Mouse (Mus musculus) hindbrain, embryonic 15.5 days (tissue): ENCODE measurements at regions not wholly inside any gene's neighbourhood (a gene's known extent, or its start where the extent isn't known, plus 50 kb on each side); places are given as distances from the start of the nearest gene placed in this dataset.

Experiments used
- ATAC-seq: fragments of 200-750 bp; cut with Nextera tagmentation; 2 replicates; pipeline ENCODE4 v1.8.0; 2017; ENCODE audit warnings: low read depth, moderate number of reproducible peaks, moderate TSS enrichment; ENCODE audit not compliant: low FRiP score
- H3K27ac ChIP-seq: fragments of 300-500 bp; sonication (generic); replicated peaks from 2 replicates; pipeline ENCODE4 v1.5.1; 2015; ENCODE audit warnings: mild to moderate bottlenecking, inconsistent platforms
- H3K27me3 ChIP-seq: fragments of 300-500 bp; sonication (generic); 2 replicates; pipeline ENCODE4 v1.6.1; 2015; ENCODE audit warnings: control low read depth, inconsistent platforms
- H3K36me3 ChIP-seq: fragments of 300-500 bp; sonication (generic); 2 replicates; pipeline ENCODE4 v1.6.1; 2015; ENCODE audit warnings: control low read depth, inconsistent platforms
- H3K4me1 ChIP-seq: fragments of 300-500 bp; sonication (generic); replicated peaks from 2 replicates; pipeline ENCODE4 v1.6.1; 2015; ENCODE audit warnings: control low read depth, inconsistent platforms
- H3K4me2 ChIP-seq: fragments of 300-500 bp; sonication (generic); 2 replicates; pipeline ENCODE4 v1.6.1; 2015; ENCODE audit warnings: moderate library complexity, mild to moderate bottlenecking, inconsistent platforms
- H3K4me3 ChIP-seq: fragments of 300-500 bp; sonication (generic); 2 replicates; pipeline ENCODE4 v1.5.1; 2015; ENCODE audit warnings: mild to moderate bottlenecking, inconsistent platforms
- H3K9ac ChIP-seq: fragments of 300-500 bp; sonication (generic); 2 replicates; pipeline ENCODE4 v1.6.1; 2015; ENCODE audit warnings: inconsistent platforms
- H3K9me3 ChIP-seq: fragments of 300-500 bp; sonication (generic); 2 replicates; pipeline ENCODE4 v1.6.1; 2016; ENCODE audit warnings: control low read depth, inconsistent platforms
- WGBS: fragments of 180-500 bp; shearing (Covaris S2); methylation state at CpG from one replicate; pipeline ENCODE4 v1.1.7; 2015; 5-methylcytosine and 5-hydroxymethylcytosine counted together

GRCm38 (mm10) chr11:7010858-7011257 lies 52.4 kb upstream of the Adcy1 start:
- Histone ChIP-seq H3K9me3 (no peaks in the 10 kb centered on the region), H3K4me3 (no peak overlapping the region), H3K4me2 (no peak overlapping the region), H3K27ac (no peak overlapping the region), H3K4me1 (no peaks in the 10 kb centered on the region), H3K27me3 (no peaks in the 10 kb centered on the region), H3K9ac (no peak overlapping the region), H3K36me3 (no peaks in the 10 kb centered on the region)
- ATAC-seq = no peak
- WGBS = 70% methylated on average over 3 of the region's 3 CpGs

- H3K4me3 ChIP-seq = no peak overlapping the region
- H3K9ac ChIP-seq = no peak overlapping the region
- ATAC-seq = no peak
These were observed 64.0 kb upstream of the Adcy1 start for GRCm38 (mm10) chr11:6999329-6999728.

GRCm38 (mm10) chr11:6998810-6999209 lies 64.5 kb upstream of the Adcy1 start:
- H3K27me3 ChIP-seq = no peaks in the 10 kb centered on the region
- H3K9me3 ChIP-seq = no peaks in the 10 kb centered on the region
- H3K4me3 ChIP-seq = no peak overlapping the region
- no peak overlapping the region for H3K4me2 ChIP-seq
- WGBS = 89% methylated on average over 1 of the region's 1 CpGs
- H3K36me3 ChIP-seq = no peaks in the 10 kb centered on the region
- H3K4me1 ChIP-seq = no peaks in the 10 kb centered on the region
- no peak overlapping the region for H3K9ac ChIP-seq
- no peak overlapping the region for H3K27ac ChIP-seq
- no peak for ATAC-seq

More at GRCm38 (mm10) chr11:6999329-6999728, 64.0 kb upstream of the Adcy1 start:
- H3K9me3 ChIP-seq = no peaks in the 10 kb centered on the region
- no peaks in the 10 kb centered on the region for H3K36me3 ChIP-seq
- no peak overlapping the region for H3K4me2 ChIP-seq
- H3K27ac ChIP-seq = no peak overlapping the region
- H3K4me1 ChIP-seq = no peaks in the 10 kb centered on the region
- no peaks in the 10 kb centered on the region for H3K27me3 ChIP-seq

- H3K4me2 ChIP-seq = no peak overlapping the region
- H3K9me3 ChIP-seq = no peaks in the 10 kb centered on the region
- H3K4me1 ChIP-seq = no peaks in the 10 kb centered on the region
- WGBS = 84% methylated on average over 6 of the region's 6 CpGs
- no peaks in the 10 kb centered on the region for H3K27me3 ChIP-seq
- H3K27ac ChIP-seq = no peak overlapping the region
- ATAC-seq = no peak
- H3K9ac ChIP-seq = no peak overlapping the region
- no peak overlapping the region for H3K4me3 ChIP-seq
- no peaks in the 10 kb centered on the region for H3K36me3 ChIP-seq
These were observed 65.8 kb upstream of the Adcy1 start for GRCm38 (mm10) chr11:6997508-6997907.

- ATAC-seq = no peak
These were observed 69.6 kb upstream of the Adcy1 start for GRCm38 (mm10) chr11:6993731-6994130.

GRCm38 (mm10) chr11:6991626-6992025 lies 71.7 kb upstream of the Adcy1 start:
- ATAC-seq = no peak
- no peaks in the 10 kb centered on the region for H3K36me3 ChIP-seq
- H3K27ac ChIP-seq = no peak overlapping the region
- H3K4me2 ChIP-seq = no peak overlapping the region
- H3K27me3 ChIP-seq = no peaks in the 10 kb centered on the region
- no peak overlapping the region for H3K4me3 ChIP-seq
- no peaks in the 10 kb centered on the region for H3K9me3 ChIP-seq
- WGBS = 95% methylated on average over 5 of the region's 5 CpGs
- H3K9ac ChIP-seq = no peak overlapping the region
- H3K4me1 ChIP-seq = peaks cover 3% of the 10 kb centered on the region; the same call in 1 of the 2 replicates

More at GRCm38 (mm10) chr11:6993731-6994130, 69.6 kb upstream of the Adcy1 start:
- Histone ChIP-seq H3K27ac (no peak overlapping the region), H3K27me3 (no peaks in the 10 kb centered on the region), H3K4me2 (no peak overlapping the region), H3K4me3 (no peak overlapping the region), H3K4me1 (peaks cover 3% of the 10 kb centered on the region; the same call in 1 of the 2 replicates), H3K9ac (no peak overlapping the region), H3K9me3 (no peaks in the 10 kb centered on the region), H3K36me3 (no peaks in the 10 kb centered on the region)
- 94% methylated on average over 2 of the region's 2 CpGs for WGBS

- Histone ChIP-seq H3K27ac (no peak overlapping the region), H3K4me2 (no peak overlapping the region), H3K9me3 (no peaks in the 10 kb centered on the region), H3K36me3 (no peaks in the 10 kb centered on the region), H3K27me3 (no peaks in the 10 kb centered on the region), H3K4me1 (peaks cover 3% of the 10 kb centered on the region; the same call in 1 of the 2 replicates), H3K4me3 (no peak overlapping the region), H3K9ac (no peak overlapping the region)
- ATAC-seq = no peak
- whole genome bisulfite sequencing = 60% methylated on average over 3 of the region's 3 CpGs
These were observed 72.6 kb upstream of the Adcy1 start for GRCm38 (mm10) chr11:6990711-6991110.

- Histone ChIP-seq H3K9ac (no peak overlapping the region), H3K9me3 (no peaks in the 10 kb centered on the region), H3K36me3 (no peaks in the 10 kb centered on the region), H3K4me2 (no peak overlapping the region), H3K4me3 (no peak overlapping the region), H3K27me3 (no peaks in the 10 kb centered on the region), H3K4me1 (peaks cover 3% of the 10 kb centered on the region; the same call in 1 of the 2 replicates), H3K27ac (no peak overlapping the region)
- ATAC-seq = no peak
- 41% methylated on average over 8 of the region's 8 CpGs for WGBS
These were observed 74.1 kb upstream of the Adcy1 start for GRCm38 (mm10) chr11:6988884-6989824.

GRCm38 (mm10) chr11:6987995-6988394 lies 75.3 kb upstream of the Adcy1 start:
- Histone ChIP-seq H3K4me1 (peaks cover 3% of the 10 kb centered on the region; the same call in 1 of the 2 replicates), H3K36me3 (no peaks in the 10 kb centered on the region), H3K9me3 (no peaks in the 10 kb centered on the region), H3K27ac (no peak overlapping the region), H3K4me3 (no peak overlapping the region), H3K9ac (no peak overlapping the region), H3K4me2 (no peak overlapping the region), H3K27me3 (no peaks in the 10 kb centered on the region)
- ATAC-seq = no peak
- 59% methylated on average over 2 of the region's 2 CpGs for WGBS

GRCm38 (mm10) chr11:6987105-6987504 lies 76.2 kb upstream of the Adcy1 start:
- H3K9me3 ChIP-seq = no peaks in the 10 kb centered on the region
- peaks cover 3% of the 10 kb centered on the region; the same call in 1 of the 2 replicates for H3K4me1 ChIP-seq
- no peaks in the 10 kb centered on the region for H3K36me3 ChIP-seq
- H3K9ac ChIP-seq = no peak overlapping the region
- no peak overlapping the region for H3K4me2 ChIP-seq
- H3K27me3 ChIP-seq = no peaks in the 10 kb centered on the region
- no peak overlapping the region for H3K27ac ChIP-seq
- H3K4me3 ChIP-seq = no peak overlapping the region
- WGBS = 89% methylated on average over 1 of the region's 1 CpGs
- no peak for ATAC-seq

- no peak for ATAC-seq
- Histone ChIP-seq H3K9ac (no peak overlapping the region), H3K36me3 (no peaks in the 10 kb centered on the region), H3K4me3 (no peak overlapping the region), H3K4me1 (no peaks in the 10 kb centered on the region), H3K9me3 (no peaks in the 10 kb centered on the region), H3K4me2 (no peak overlapping the region), H3K27ac (no peak overlapping the region), H3K27me3 (no peaks in the 10 kb centered on the region)
- WGBS = 92% methylated on average over 7 of the region's 7 CpGs
These were observed 81.2 kb upstream of the Adcy1 start for GRCm38 (mm10) chr11:6982076-6982475.

- H3K4me2 ChIP-seq = no peak overlapping the region
- 88% methylated on average over 3 of the region's 3 CpGs for WGBS
- no peak overlapping the region for H3K27ac ChIP-seq
- no peak overlapping the region for H3K9ac ChIP-seq
- H3K4me3 ChIP-seq = no peak overlapping the region
- no peaks in the 10 kb centered on the region for H3K27me3 ChIP-seq
- H3K4me1 ChIP-seq = no peaks in the 10 kb centered on the region
- H3K36me3 ChIP-seq = no peaks in the 10 kb centered on the region
- ATAC-seq = no peak
- no peaks in the 10 kb centered on the region for H3K9me3 ChIP-seq
These were observed 83.6 kb upstream of the Adcy1 start for GRCm38 (mm10) chr11:6979656-6980055.
